Mouse (Mus musculus): ENCODE measurements around the gene Ss18l1. TPM values are rescaled to one million over a fixed set of nuclear protein-coding genes. Genes with fewer than 3 reads are reported as not detected.

Gene Ss18l1
- polyA plus RNA-seq (2016; fragmentation: Nextera tagmentation; extraction: Ambion mirVana), result 8.3 and 8.6 TPM in 2 replicates

GRCm38 (mm10) chr2:180042256-180042857 lies at the start of gene Ss18l1, which contains the start of gene Psma7:
Gene Ss18l1, plus strand, starts transcription at chr2:180042509.
Gene Psma7, minus strand, starts transcription at chr2:180042433.
- Histone ChIP-seq H3K9me3 (no peaks in the 10 kb centered on the region), H3K27ac (replicated peaks) (peak within 1 kb of the TSS; percentile 98), H3K36me3 (replicated peaks) (peaks cover 46% of the 10 kb centered on the region), H3K4me3 (peak within 1 kb of the TSS; percentile 91), H3K27me3 (replicated peaks; ENCODE audit: low read depth, poor library complexity, severe bottlenecking) (0 out of 2 replicates have a peak, but pooled peaks cover 8% of the 10 kb centered on the region), H3K4me1 (peaks cover 39% of the 10 kb centered on the region)
- DNase-seq (ENCODE audit: low spot score), result peak; percentile 95
- under 1% methylated on average over 78 of the region's 78 CpGs for WGBS

DNA sequence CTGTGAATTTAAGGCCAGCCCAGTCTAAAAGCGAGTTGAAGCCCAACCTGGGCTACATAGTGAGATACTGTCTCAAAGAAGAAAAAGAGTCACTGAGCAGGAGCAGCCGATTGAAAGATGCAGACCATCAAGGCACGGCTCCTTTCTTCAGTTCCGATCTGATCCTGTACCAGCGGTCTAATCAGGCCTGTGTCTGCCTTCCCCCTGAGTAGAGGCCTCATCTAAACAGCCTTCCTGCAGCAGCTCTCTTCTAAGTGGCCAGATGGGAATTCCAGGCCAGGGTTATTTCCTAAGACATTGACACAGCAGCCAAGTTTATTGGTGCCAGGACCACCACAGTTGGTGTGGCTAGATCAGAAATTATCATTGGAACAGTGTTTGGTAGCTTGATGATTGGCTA lies 49.2 kb upstream of the Ss18l1 start:
- Histone ChIP-seq H3K4me1 (no peaks in the 10 kb centered on the region), H3K27me3 (replicated peaks; ENCODE audit: low read depth, poor library complexity, severe bottlenecking) (no peaks in the 10 kb centered on the region), H3K27ac (replicated peaks) (no peak overlapping the region), H3K9me3 (no peaks in the 10 kb centered on the region), H3K36me3 (replicated peaks) (no peaks in the 10 kb centered on the region), H3K4me3 (no peak overlapping the region)
- DNase-seq (ENCODE audit: low spot score), result peak; percentile 5
- WGBS, result 84% methylated on average over 5 of the region's 5 CpGs

- DNase-seq (ENCODE audit: low spot score), result peak; percentile 3
- Histone ChIP-seq H3K27ac (replicated peaks) (no peak overlapping the region), H3K27me3 (replicated peaks; ENCODE audit: low read depth, poor library complexity, severe bottlenecking) (no peaks in the 10 kb centered on the region), H3K36me3 (replicated peaks) (no peaks in the 10 kb centered on the region), H3K4me3 (no peak overlapping the region), H3K9me3 (no peaks in the 10 kb centered on the region), H3K4me1 (no peaks in the 10 kb centered on the region)
- WGBS, result 78% methylated on average over 4 of the region's 4 CpGs
These were observed 43.9 kb upstream of the Ss18l1 start for GRCm38 (mm10) chr2:179998431-179998830.

GRCm38 (mm10) chr2:180001635-180002034 lies 40.7 kb upstream of the Ss18l1 start:
- peak; percentile 3 for DNase-seq (ENCODE audit: low spot score)
- Histone ChIP-seq H3K4me3 (no peak overlapping the region), H3K27ac (replicated peaks) (no peak overlapping the region), H3K4me1 (no peaks in the 10 kb centered on the region), H3K9me3 (no peaks in the 10 kb centered on the region), H3K27me3 (replicated peaks; ENCODE audit: low read depth, poor library complexity, severe bottlenecking) (peaks cover 7% of the 10 kb centered on the region; the same call in 1 of the 2 replicates), H3K36me3 (replicated peaks) (no peaks in the 10 kb centered on the region)
- 91% methylated on average over 9 of the region's 9 CpGs for WGBS

- Histone ChIP-seq H3K36me3 (replicated peaks) (no peaks in the 10 kb centered on the region), H3K27ac (replicated peaks) (no peak overlapping the region), H3K27me3 (replicated peaks; ENCODE audit: low read depth, poor library complexity, severe bottlenecking) (peaks cover 15% of the 10 kb centered on the region), H3K4me3 (no peak overlapping the region), H3K4me1 (no peaks in the 10 kb centered on the region), H3K9me3 (0 out of 2 replicates have a peak, but pooled peaks cover 5% of the 10 kb centered on the region)
- WGBS, result 63% methylated on average over 5 of the region's 5 CpGs
- peak; percentile 3 for DNase-seq (ENCODE audit: low spot score)
These were observed 36.5 kb upstream of the Ss18l1 start for GRCm38 (mm10) chr2:180005656-180006351.

- H3K4me1 ChIP-seq, result no peaks in the 10 kb centered on the region
- H3K9me3 ChIP-seq, result 0 out of 2 replicates have a peak, but pooled peaks cover 5% of the 10 kb centered on the region
- H3K27me3 ChIP-seq (replicated peaks; ENCODE audit: low read depth, poor library complexity, severe bottlenecking), result peaks cover 15% of the 10 kb centered on the region
- no peak overlapping the region for H3K4me3 ChIP-seq
- peak; percentile 8 for DNase-seq (ENCODE audit: low spot score)
- no peaks in the 10 kb centered on the region for H3K36me3 ChIP-seq (replicated peaks)
- H3K27ac ChIP-seq (replicated peaks), result no peak overlapping the region
- WGBS, result 44% methylated on average over 9 of the region's 9 CpGs
These were observed 35.8 kb upstream of the Ss18l1 start for GRCm38 (mm10) chr2:180006352-180007017.

DNA sequence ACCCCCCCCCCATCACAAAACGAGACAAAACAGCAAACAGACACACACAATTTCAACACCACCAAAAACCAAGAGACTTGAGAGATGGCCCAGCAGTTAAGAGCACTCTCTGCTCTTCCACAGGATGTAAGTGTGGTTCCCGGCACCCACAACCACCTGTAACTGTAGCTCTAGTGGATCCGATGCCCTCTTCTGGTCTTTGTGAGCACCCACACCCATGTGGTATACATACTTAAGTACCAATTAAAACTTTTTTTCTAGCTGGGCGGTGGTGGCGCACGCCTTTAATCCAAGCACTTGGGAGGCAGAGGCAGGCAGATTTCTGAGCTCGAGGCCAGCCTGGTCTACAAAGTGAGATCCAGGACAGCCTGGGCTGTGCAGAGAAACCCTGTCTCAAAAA lies 31.6 kb upstream of the Ss18l1 start:
- Histone ChIP-seq H3K9me3 (0 out of 2 replicates have a peak, but pooled peaks cover 5% of the 10 kb centered on the region), H3K4me1 (peaks cover 4% of the 10 kb centered on the region; the same call in 1 of the 2 replicates), H3K4me3 (no peak overlapping the region), H3K27me3 (replicated peaks; ENCODE audit: low read depth, poor library complexity, severe bottlenecking) (peaks cover 15% of the 10 kb centered on the region), H3K36me3 (replicated peaks) (no peaks in the 10 kb centered on the region), H3K27ac (replicated peaks) (no peak overlapping the region)
- 93% methylated on average over 7 of the region's 7 CpGs for WGBS
- peak; percentile 3 for DNase-seq (ENCODE audit: low spot score)

DNA sequence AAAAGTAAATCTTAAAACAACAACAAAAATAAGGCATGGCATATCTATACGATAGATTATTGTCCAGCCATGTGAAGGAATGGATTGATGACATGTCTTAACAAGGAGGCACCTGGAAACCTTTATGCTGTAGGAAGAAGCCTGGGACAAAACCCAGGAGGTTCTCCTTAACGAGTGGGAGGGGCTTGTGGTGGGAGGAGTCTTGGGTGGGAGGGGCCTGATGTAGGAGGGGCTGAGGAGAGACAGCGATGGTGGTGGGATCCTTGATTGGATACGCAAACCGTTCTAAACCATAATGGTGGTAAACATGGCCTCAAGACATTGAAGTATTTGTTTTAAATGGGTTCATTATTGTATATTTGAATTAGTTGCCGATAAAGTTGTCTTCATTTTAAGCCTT lies 30.9 kb upstream of the Ss18l1 start:
- Histone ChIP-seq H3K27me3 (replicated peaks; ENCODE audit: low read depth, poor library complexity, severe bottlenecking) (peaks cover 10% of the 10 kb centered on the region), H3K9me3 (0 out of 2 replicates have a peak, but pooled peaks cover 5% of the 10 kb centered on the region), H3K36me3 (replicated peaks) (no peaks in the 10 kb centered on the region), H3K27ac (replicated peaks) (no peak overlapping the region), H3K4me3 (no peak overlapping the region), H3K4me1 (peaks cover 4% of the 10 kb centered on the region; the same call in 1 of the 2 replicates)
- peak; percentile 5 for DNase-seq (ENCODE audit: low spot score)
- 82% methylated on average over 6 of the region's 6 CpGs for WGBS

GRCm38 (mm10) chr2:180013686-180014085 lies 28.6 kb upstream of the Ss18l1 start:
- Histone ChIP-seq H3K4me3 (no peak overlapping the region), H3K27ac (replicated peaks) (no peak overlapping the region), H3K9me3 (0 out of 2 replicates have a peak, but pooled peaks cover 5% of the 10 kb centered on the region), H3K36me3 (replicated peaks) (no peaks in the 10 kb centered on the region), H3K27me3 (replicated peaks; ENCODE audit: low read depth, poor library complexity, severe bottlenecking) (0 out of 2 replicates have a peak, but pooled peaks cover 7% of the 10 kb centered on the region), H3K4me1 (peaks cover 14% of the 10 kb centered on the region)
- DNase-seq (ENCODE audit: low spot score), result peak; percentile 6
- WGBS, result 90% methylated on average over 7 of the region's 7 CpGs

DNA sequence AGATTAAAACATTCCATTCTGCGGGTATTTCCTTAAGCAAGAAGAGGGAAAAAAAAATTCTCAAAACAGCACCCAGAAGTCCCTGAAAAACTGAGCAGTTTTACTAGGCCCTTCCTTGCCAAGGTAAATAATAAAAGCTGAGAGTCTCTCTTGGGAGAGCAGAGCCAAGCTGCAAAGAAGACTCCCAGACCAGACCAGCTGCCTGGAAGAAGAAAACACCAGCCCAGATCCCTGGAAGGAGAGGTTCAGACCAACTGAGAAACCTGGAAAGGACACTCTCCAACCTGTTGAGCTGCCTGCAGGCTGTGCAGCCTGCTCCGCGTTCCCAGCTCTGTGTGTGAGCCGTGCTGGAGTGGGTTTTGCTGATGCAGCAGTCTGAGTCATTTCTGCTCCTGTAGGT lies 24.7 kb upstream of the Ss18l1 start:
- no peak overlapping the region for H3K4me3 ChIP-seq
- no peaks in the 10 kb centered on the region for H3K36me3 ChIP-seq (replicated peaks)
- peaks cover 31% of the 10 kb centered on the region for H3K27me3 ChIP-seq (replicated peaks; ENCODE audit: low read depth, poor library complexity, severe bottlenecking)
- 67% methylated on average over 4 of the region's 4 CpGs for WGBS
- peaks cover 14% of the 10 kb centered on the region for H3K4me1 ChIP-seq
- H3K9me3 ChIP-seq, result no peaks in the 10 kb centered on the region
- DNase-seq (ENCODE audit: low spot score), result no peak
- H3K27ac ChIP-seq (replicated peaks), result no peak overlapping the region

GRCm38 (mm10) chr2:180018573-180018972 lies 23.7 kb upstream of the Ss18l1 start:
- Histone ChIP-seq H3K27me3 (replicated peaks; ENCODE audit: low read depth, poor library complexity, severe bottlenecking) (peaks cover 41% of the 10 kb centered on the region), H3K36me3 (replicated peaks) (no peaks in the 10 kb centered on the region), H3K4me3 (no peak overlapping the region), H3K4me1 (peaks cover 14% of the 10 kb centered on the region), H3K9me3 (no peaks in the 10 kb centered on the region), H3K27ac (replicated peaks) (no peak overlapping the region)
- no peak for DNase-seq (ENCODE audit: low spot score)
- WGBS, result 89% methylated on average over 9 of the region's 9 CpGs

DNA sequence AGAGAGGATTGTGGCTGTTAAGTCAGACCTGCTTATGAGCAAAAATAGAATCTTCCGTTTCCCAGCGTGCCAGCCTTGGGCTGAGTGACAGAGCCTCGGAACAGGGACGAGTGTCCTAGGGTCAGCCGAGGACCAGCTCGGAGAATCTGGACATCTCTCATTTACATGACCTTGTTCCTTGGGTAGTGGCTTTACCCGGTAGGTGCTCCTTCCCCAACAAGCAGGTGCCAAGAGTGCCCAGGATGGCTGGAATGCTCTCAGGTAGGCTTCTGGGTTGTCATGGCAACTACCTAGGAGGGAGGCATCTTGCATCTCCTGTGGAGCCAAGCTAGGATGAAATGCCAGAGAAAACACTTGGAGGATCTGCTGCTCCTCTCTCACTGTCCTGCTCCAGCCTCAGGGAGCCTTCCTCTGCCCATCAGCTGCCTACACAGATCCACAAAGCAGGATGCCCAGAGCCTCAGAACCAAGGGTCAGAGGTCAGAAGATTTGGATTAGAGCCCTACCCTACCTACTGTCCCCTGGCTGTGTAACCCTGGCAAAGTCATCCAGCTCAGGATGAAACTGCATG lies 22.1 kb upstream of the Ss18l1 start:
- H3K27me3 ChIP-seq (replicated peaks; ENCODE audit: low read depth, poor library complexity, severe bottlenecking), result peaks cover 43% of the 10 kb centered on the region
- H3K4me3 ChIP-seq, result no peak overlapping the region
- H3K4me1 ChIP-seq, result peaks cover 19% of the 10 kb centered on the region
- 82% methylated on average over 7 of the region's 7 CpGs for WGBS
- no peak for DNase-seq (ENCODE audit: low spot score)
- H3K36me3 ChIP-seq (replicated peaks), result no peaks in the 10 kb centered on the region
- H3K9me3 ChIP-seq, result no peaks in the 10 kb centered on the region
- no peak overlapping the region for H3K27ac ChIP-seq (replicated peaks)

Data from embryonic facial prominence, embryonic 10.5 days (tissue).